Mouse (Mus musculus): ENCODE data around the gene Armc5. TPM values are rescaled to one million over a fixed set of nuclear protein-coding genes. Genes with fewer than 3 reads are reported as not detected.

Armc5 gene
- polyA plus RNA-seq, 1 experiment from 2014 or later = 12.8 TPM

GRCm38 (mm10) chr7:128270431-128270850, 33.3 kb downstream of the Armc5 start:
- Histone ChIP-seq H3K9me3 (replicated peaks; ENCODE audit: control insufficient read depth, low read length) (no peaks in the 10 kb centered on the region), H3K36me3 (ENCODE audit: control insufficient read depth, insufficient read depth) (peaks cover 28% of the 10 kb centered on the region), H3K27me3 (ENCODE audit: control insufficient read depth, insufficient read depth, low read length) (no peaks in the 10 kb centered on the region), H3K4me2 (ENCODE audit: low read depth, low read length) (peak overlapping the region; percentile 19; the same call in 1 of the 2 replicates), H3K9ac (ENCODE audit: low read length) (no peak overlapping the region), H3K4me3 (ENCODE audit: low read length) (no peak overlapping the region), H3K27ac (ENCODE audit: low read length) (no peak overlapping the region), H3K4me1 (ENCODE audit: control insufficient read depth, insufficient read depth, low read length) (peaks cover 3% of the 10 kb centered on the region; the same call in 1 of the 2 replicates)
- peak; percentile 52 for ATAC-seq (replicated peaks; ENCODE audit: extremely low read depth, insufficient read depth, low FRiP score)
- 34% methylated on average over 13 of the region's 13 CpGs for WGBS

DNA sequence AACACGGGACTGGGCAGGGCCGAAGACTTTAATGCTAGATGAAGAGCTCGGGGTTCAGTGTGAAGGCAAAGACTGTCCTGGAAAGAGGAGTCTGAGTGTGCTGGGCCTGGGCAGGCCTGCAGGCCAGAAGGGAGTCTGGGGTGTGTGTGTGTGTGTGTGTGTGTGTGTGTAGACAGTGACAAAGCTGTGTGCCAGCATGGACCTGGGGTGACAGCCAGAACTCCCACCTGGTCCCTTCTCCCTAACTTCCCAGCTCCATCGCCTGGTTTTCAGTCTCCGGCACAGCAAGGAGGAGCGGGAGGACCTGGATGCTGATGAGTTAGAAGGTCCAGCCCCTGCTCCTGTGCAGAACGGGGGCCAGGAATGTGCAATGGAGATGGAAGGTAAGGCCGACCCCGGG, 34.4 kb downstream of the Armc5 start:
- no peak overlapping the region for H3K27ac ChIP-seq (ENCODE audit: low read length)
- peaks cover 3% of the 10 kb centered on the region; the same call in 1 of the 2 replicates for H3K4me1 ChIP-seq (ENCODE audit: control insufficient read depth, insufficient read depth, low read length)
- H3K4me3 ChIP-seq (ENCODE audit: low read length) = no peak overlapping the region

DNA sequence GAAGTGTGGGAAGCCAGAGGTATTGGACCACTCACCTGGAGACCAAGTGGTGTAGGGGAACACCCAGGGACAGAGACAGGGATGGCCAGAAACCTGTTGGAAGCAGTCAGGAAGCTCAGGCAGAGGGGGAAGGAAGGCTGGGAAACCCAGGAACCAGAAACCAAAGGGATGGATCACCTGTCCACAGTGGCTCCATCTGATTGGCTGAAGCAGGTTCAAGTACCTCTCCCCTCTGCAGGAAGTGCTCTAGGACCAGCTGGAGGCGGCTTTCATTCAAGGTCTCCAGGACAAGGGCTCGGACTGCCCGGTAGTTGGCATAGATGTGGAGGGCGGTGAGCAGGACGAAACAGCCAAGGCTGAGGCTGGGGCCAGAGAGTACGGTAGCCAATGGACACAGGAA, 38.9 kb downstream of the Armc5 start:
- H3K36me3 ChIP-seq (ENCODE audit: control insufficient read depth, insufficient read depth) = peaks cover 50% of the 10 kb centered on the region
- H3K9ac ChIP-seq (ENCODE audit: low read length) = no peak overlapping the region
- H3K27me3 ChIP-seq (ENCODE audit: control insufficient read depth, insufficient read depth, low read length) = no peaks in the 10 kb centered on the region
- H3K4me1 ChIP-seq (ENCODE audit: control insufficient read depth, insufficient read depth, low read length) = no peaks in the 10 kb centered on the region
- no peak overlapping the region for H3K4me2 ChIP-seq (ENCODE audit: low read depth, low read length)
- no peaks in the 10 kb centered on the region for H3K9me3 ChIP-seq (replicated peaks; ENCODE audit: control insufficient read depth, low read length)
- no peak overlapping the region for H3K27ac ChIP-seq (ENCODE audit: low read length)
- H3K4me3 ChIP-seq (ENCODE audit: low read length) = no peak overlapping the region
- no peak for ATAC-seq (replicated peaks; ENCODE audit: extremely low read depth, insufficient read depth, low FRiP score)
- 83% methylated on average over 6 of the region's 6 CpGs for WGBS

More for the DNA sequence above, 34.4 kb downstream of the Armc5 start:
- no peaks in the 10 kb centered on the region for H3K27me3 ChIP-seq (ENCODE audit: control insufficient read depth, insufficient read depth, low read length)
- no peak overlapping the region for H3K4me2 ChIP-seq (ENCODE audit: low read depth, low read length)
- no peaks in the 10 kb centered on the region for H3K9me3 ChIP-seq (replicated peaks; ENCODE audit: control insufficient read depth, low read length)
- ATAC-seq (replicated peaks; ENCODE audit: extremely low read depth, insufficient read depth, low FRiP score) = no peak
- 88% methylated on average over 9 of the region's 9 CpGs for WGBS
- no peak overlapping the region for H3K9ac ChIP-seq (ENCODE audit: low read length)
- H3K36me3 ChIP-seq (ENCODE audit: control insufficient read depth, insufficient read depth) = peaks cover 36% of the 10 kb centered on the region

DNA sequence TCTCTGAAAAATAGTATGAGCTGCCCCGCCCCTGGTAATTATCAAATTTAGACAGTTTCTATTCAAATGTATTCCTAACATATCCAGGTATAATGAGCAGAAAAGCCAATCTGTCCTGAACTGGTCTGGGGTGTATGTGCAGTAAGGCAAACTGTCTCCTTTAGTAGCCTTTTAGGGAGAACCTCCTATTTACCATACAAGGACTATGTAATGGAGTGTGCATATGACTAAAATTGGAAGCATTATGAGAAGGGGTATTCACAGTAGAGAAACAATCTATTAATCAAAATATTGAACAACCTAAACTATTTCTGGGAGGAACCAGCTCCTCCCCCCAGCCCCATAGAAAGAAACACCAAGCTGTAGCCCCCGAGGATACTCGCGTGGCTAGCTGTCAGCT, 42.6 kb downstream of the Armc5 start:
- no peak overlapping the region for H3K4me3 ChIP-seq (ENCODE audit: low read length)
- WGBS = 93% methylated on average over 4 of the region's 4 CpGs
- no peaks in the 10 kb centered on the region for H3K9me3 ChIP-seq (replicated peaks; ENCODE audit: control insufficient read depth, low read length)
- no peak overlapping the region for H3K4me2 ChIP-seq (ENCODE audit: low read depth, low read length)
- H3K27me3 ChIP-seq (ENCODE audit: control insufficient read depth, insufficient read depth, low read length) = no peaks in the 10 kb centered on the region
- no peak overlapping the region for H3K27ac ChIP-seq (ENCODE audit: low read length)
- no peak for ATAC-seq (replicated peaks; ENCODE audit: extremely low read depth, insufficient read depth, low FRiP score)
- H3K36me3 ChIP-seq (ENCODE audit: control insufficient read depth, insufficient read depth) = peaks cover 27% of the 10 kb centered on the region
- no peak overlapping the region for H3K9ac ChIP-seq (ENCODE audit: low read length)
- peaks cover 4% of the 10 kb centered on the region for H3K4me1 ChIP-seq (ENCODE audit: control insufficient read depth, insufficient read depth, low read length)

GRCm38 (mm10) chr7:128281765-128282164, 44.6 kb downstream of the Armc5 start:
- H3K36me3 ChIP-seq (ENCODE audit: control insufficient read depth, insufficient read depth) = peaks cover 14% of the 10 kb centered on the region
- no peak overlapping the region for H3K27ac ChIP-seq (ENCODE audit: low read length)
- H3K4me2 ChIP-seq (ENCODE audit: low read depth, low read length) = no peak overlapping the region
- no peak for ATAC-seq (replicated peaks; ENCODE audit: extremely low read depth, insufficient read depth, low FRiP score)
- no peaks in the 10 kb centered on the region for H3K9me3 ChIP-seq (replicated peaks; ENCODE audit: control insufficient read depth, low read length)
- 83% methylated on average over 11 of the region's 11 CpGs for WGBS
- no peak overlapping the region for H3K9ac ChIP-seq (ENCODE audit: low read length)
- H3K4me3 ChIP-seq (ENCODE audit: low read length) = no peak overlapping the region
- H3K4me1 ChIP-seq (ENCODE audit: control insufficient read depth, insufficient read depth, low read length) = peaks cover 4% of the 10 kb centered on the region
- H3K27me3 ChIP-seq (ENCODE audit: control insufficient read depth, insufficient read depth, low read length) = no peaks in the 10 kb centered on the region

DNA sequence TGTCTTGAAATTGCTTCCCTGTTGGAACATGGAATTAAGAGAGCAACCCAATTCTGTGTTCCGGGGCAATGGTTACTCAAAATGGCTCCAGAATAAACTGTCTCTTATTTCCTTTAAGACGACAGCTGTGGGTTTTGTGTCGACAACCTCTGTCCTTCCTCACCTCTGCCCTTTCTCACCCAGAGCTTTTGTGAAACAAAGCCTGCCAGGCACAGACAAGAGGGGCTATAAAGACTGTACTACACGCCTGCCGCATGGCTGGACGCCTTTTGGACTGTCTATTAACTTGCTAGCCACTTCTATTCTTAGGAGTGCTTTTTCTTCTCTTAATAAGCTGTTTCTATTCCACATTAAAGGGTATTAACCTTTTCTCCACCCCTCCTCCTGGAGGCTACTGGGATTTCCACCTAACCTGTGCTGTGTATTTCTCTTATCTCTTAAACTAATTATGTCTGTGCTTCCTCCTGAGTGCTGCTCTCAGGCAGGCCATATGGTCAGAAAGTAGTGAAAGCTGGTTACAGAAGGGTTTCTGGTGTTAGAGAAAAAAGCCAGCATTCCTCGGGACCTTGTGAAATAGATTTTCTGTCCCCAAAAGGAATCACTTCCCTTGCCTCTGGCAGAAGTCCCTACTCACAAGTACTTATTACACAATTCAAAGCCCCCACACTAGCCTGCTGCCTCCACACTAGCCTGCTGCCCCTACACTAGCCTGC, 45.5 kb downstream of the Armc5 start:
- WGBS = 38% methylated on average over 7 of the region's 7 CpGs
- no peak overlapping the region for H3K4me2 ChIP-seq (ENCODE audit: low read depth, low read length)
- H3K9ac ChIP-seq (ENCODE audit: low read length) = no peak overlapping the region
- no peaks in the 10 kb centered on the region for H3K9me3 ChIP-seq (replicated peaks; ENCODE audit: control insufficient read depth, low read length)
- H3K4me3 ChIP-seq (ENCODE audit: low read length) = no peak overlapping the region
- no peak for ATAC-seq (replicated peaks; ENCODE audit: extremely low read depth, insufficient read depth, low FRiP score)
- H3K4me1 ChIP-seq (ENCODE audit: control insufficient read depth, insufficient read depth, low read length) = peaks cover 4% of the 10 kb centered on the region
- H3K27me3 ChIP-seq (ENCODE audit: control insufficient read depth, insufficient read depth, low read length) = no peaks in the 10 kb centered on the region
- peaks cover 9% of the 10 kb centered on the region for H3K36me3 ChIP-seq (ENCODE audit: control insufficient read depth, insufficient read depth)
- no peak overlapping the region; the same call in 1 of the 2 replicates for H3K27ac ChIP-seq (ENCODE audit: low read length)

DNA sequence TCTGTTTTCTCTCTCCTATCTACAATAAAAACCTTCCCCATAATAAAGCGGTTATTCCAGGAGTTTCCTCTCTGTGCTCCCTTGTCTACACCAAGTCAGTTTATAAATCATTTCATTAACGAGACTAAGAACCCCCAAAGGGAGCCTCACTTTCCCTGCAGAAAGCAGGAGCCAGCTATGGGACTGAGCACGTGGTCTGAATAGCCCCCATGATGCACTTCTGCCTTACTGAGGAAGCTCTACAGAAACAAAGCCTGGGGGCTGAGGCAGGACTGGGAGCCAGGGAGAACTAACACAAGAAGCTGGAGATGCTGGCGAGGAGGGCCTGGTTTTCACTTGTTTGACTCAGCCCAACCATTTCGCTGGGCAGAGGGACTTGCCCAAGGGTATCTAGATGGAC, 46.9 kb downstream of the Armc5 start:
- no peaks in the 10 kb centered on the region for H3K9me3 ChIP-seq (replicated peaks; ENCODE audit: control insufficient read depth, low read length)
- peaks cover 11% of the 10 kb centered on the region for H3K4me1 ChIP-seq (ENCODE audit: control insufficient read depth, insufficient read depth, low read length)
- WGBS = 56% methylated on average over 5 of the region's 5 CpGs
- H3K4me2 ChIP-seq (ENCODE audit: low read depth, low read length) = no peak overlapping the region
- no peak overlapping the region for H3K9ac ChIP-seq (ENCODE audit: low read length)
- H3K36me3 ChIP-seq (ENCODE audit: control insufficient read depth, insufficient read depth) = peaks cover 11% of the 10 kb centered on the region
- no peak overlapping the region for H3K4me3 ChIP-seq (ENCODE audit: low read length)
- no peak for ATAC-seq (replicated peaks; ENCODE audit: extremely low read depth, insufficient read depth, low FRiP score)
- no peak overlapping the region for H3K27ac ChIP-seq (ENCODE audit: low read length)
- no peaks in the 10 kb centered on the region for H3K27me3 ChIP-seq (ENCODE audit: control insufficient read depth, insufficient read depth, low read length)

DNA sequence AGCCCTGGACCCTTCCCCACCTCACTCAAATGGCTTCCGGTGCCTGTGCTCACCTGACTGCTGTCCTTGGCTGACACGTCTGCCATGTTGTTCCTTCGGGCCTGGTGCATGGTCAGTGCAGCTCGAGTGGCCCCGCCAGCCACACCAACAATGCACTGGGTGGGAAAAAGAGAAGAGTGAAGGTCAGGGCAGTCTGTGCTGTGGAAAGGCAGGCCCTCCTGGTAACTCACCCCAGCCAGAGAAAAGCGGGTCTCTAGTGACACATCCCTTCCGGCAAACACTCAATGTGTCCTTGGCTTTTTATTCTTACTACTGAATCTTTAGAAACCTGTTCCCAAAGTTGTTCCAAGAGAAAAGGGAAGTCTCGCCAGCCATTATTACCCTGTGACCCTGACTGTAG, 47.9 kb downstream of the Armc5 start:
- Histone ChIP-seq H3K27ac (ENCODE audit: low read length) (no peak overlapping the region), H3K4me2 (ENCODE audit: low read depth, low read length) (no peak overlapping the region), H3K27me3 (ENCODE audit: control insufficient read depth, insufficient read depth, low read length) (no peaks in the 10 kb centered on the region), H3K9ac (ENCODE audit: low read length) (no peak overlapping the region), H3K9me3 (replicated peaks; ENCODE audit: control insufficient read depth, low read length) (no peaks in the 10 kb centered on the region), H3K36me3 (ENCODE audit: control insufficient read depth, insufficient read depth) (peaks cover 6% of the 10 kb centered on the region; the same call in 1 of the 2 replicates), H3K4me1 (ENCODE audit: control insufficient read depth, insufficient read depth, low read length) (peaks cover 14% of the 10 kb centered on the region), H3K4me3 (ENCODE audit: low read length) (no peak overlapping the region)
- ATAC-seq (replicated peaks; ENCODE audit: extremely low read depth, insufficient read depth, low FRiP score) = no peak
- WGBS = 82% methylated on average over 8 of the region's 8 CpGs

DNA sequence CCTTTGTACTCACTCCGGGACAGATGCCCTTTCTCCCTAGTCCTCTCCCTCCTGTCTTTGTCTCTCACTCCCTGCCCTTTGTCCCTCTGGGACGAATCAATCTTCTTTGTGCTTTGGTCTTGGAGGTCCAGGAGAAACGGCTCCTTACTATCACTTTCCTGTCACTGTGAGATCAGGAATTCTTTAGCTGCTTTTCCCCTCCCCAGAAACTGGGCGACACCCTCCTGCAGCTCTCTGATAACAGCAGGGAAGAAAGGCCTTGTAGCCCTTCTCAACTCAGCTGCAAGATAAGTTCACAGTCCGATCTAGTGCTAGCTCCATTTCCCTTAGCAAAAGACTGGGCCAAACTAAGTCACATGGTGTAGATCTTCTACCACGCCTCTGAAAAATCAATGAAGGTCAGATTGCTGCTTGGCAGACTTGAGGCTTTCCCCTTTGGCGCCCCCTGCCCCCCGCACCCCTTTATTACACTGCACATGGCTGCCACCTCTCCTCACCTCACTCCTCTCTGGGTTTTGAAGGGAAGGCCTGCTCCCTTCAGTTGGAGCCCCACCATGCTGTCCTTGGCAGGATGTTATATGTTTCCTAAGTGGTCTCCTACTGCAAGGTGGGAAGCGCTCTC, 51.9 kb downstream of the Armc5 start:
- Histone ChIP-seq H3K4me2 (ENCODE audit: low read depth, low read length) (peak overlapping the region; percentile 20), H3K27ac (ENCODE audit: low read length) (peak overlapping the region; percentile 50), H3K36me3 (ENCODE audit: control insufficient read depth, insufficient read depth) (peaks cover 3% of the 10 kb centered on the region; the same call in 1 of the 2 replicates), H3K4me3 (ENCODE audit: low read length) (peak overlapping the region; percentile 4; the same call in 1 of the 2 replicates), H3K4me1 (ENCODE audit: control insufficient read depth, insufficient read depth, low read length) (peaks cover 10% of the 10 kb centered on the region), H3K27me3 (ENCODE audit: control insufficient read depth, insufficient read depth, low read length) (no peaks in the 10 kb centered on the region), H3K9ac (ENCODE audit: low read length) (peak overlapping the region; percentile 57), H3K9me3 (replicated peaks; ENCODE audit: control insufficient read depth, low read length) (no peaks in the 10 kb centered on the region)
- peak; percentile 68 for ATAC-seq (replicated peaks; ENCODE audit: extremely low read depth, insufficient read depth, low FRiP score)
- 25% methylated on average over 9 of the region's 9 CpGs for WGBS

All from heart, embryonic 16.5 days (tissue).